Mouse (Mus musculus): Measurements from ENCODE around the gene Mctp1. TPM values are rescaled to one million over a fixed set of nuclear protein-coding genes. Genes with fewer than 3 reads are reported as not detected.

Mctp1 gene
- polyA plus RNA-seq, 1 experiment from 2014 or later: 1.3 TPM

DNA sequence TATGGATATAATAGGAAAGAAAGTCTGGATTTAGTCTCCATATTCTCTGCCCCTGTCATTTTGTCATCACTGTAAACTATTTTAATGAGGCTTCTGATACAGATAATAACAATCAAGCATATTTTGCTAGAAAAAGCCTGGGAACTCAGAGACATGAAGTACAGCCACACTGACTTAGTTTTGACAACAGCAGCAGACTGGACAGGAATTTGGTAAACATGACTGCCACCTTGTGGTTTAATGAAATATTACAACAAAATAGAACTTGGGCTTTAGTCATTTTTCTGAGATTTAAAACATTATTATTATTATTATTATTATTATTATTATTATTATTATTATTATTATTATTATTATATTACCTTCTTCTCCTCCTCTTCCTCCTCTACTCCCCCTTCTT lies 297.0 kb downstream of the Mctp1 start:
- H3K9ac ChIP-seq (ENCODE audit: low read depth, low read length): no peak overlapping the region
- DNase-seq (ENCODE audit: low spot score) (peak; percentile 41), ATAC-seq (ENCODE audit: low read depth) (no peak)
- H3K36me3 ChIP-seq (ENCODE audit: control insufficient read depth, insufficient read depth, low read length): no peaks in the 10 kb centered on the region
- no peaks in the 10 kb centered on the region for H3K27me3 ChIP-seq (replicated peaks; ENCODE audit: control insufficient read depth, insufficient read depth, low read length)
- no peak overlapping the region for H3K4me2 ChIP-seq (ENCODE audit: low read depth, low read length)
- no peaks in the 10 kb centered on the region for H3K9me3 ChIP-seq (ENCODE audit: control insufficient read depth, low read length)
- H3K27ac ChIP-seq (replicated peaks; ENCODE audit: low read depth, low read length): no peak overlapping the region
- no peak overlapping the region for H3K4me3 ChIP-seq (ENCODE audit: low read depth, low read length)
- H3K4me1 ChIP-seq (ENCODE audit: control insufficient read depth, insufficient read depth, low read length): no peaks in the 10 kb centered on the region

DNA sequence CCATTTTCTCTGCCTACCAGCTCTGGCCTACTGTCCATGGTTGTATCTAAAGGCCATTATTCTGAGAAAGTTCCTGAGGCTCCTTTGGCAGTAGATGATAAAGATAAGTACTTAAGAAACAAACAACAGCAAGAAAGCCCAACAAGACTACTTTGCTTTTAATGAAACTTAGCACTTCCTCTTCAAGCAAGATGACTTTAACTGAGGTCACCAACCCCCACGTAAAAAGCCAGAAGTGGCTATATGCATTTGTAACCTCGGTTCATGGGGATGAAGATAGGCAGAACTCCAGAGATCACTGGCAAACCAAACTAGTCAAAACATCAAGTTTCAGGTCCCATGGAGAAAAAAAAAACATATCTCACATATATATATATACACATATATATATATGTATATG lies 305.0 kb downstream of the Mctp1 start:
- no peak for DNase-seq (ENCODE audit: low spot score)
- H3K27me3 ChIP-seq (replicated peaks; ENCODE audit: control insufficient read depth, insufficient read depth, low read length): no peaks in the 10 kb centered on the region
- H3K4me2 ChIP-seq (ENCODE audit: low read depth, low read length): no peak overlapping the region
- H3K4me3 ChIP-seq (ENCODE audit: low read depth, low read length): no peak overlapping the region
- no peaks in the 10 kb centered on the region for H3K9me3 ChIP-seq (ENCODE audit: control insufficient read depth, low read length)
- H3K9ac ChIP-seq (ENCODE audit: low read depth, low read length): no peak overlapping the region
- ATAC-seq (ENCODE audit: low read depth): no peak
- H3K36me3 ChIP-seq (ENCODE audit: control insufficient read depth, insufficient read depth, low read length): no peaks in the 10 kb centered on the region
- 79% methylated on average over 2 of the region's 2 CpGs for WGBS
- H3K4me1 ChIP-seq (ENCODE audit: control insufficient read depth, insufficient read depth, low read length): no peaks in the 10 kb centered on the region
- no peak overlapping the region for H3K27ac ChIP-seq (replicated peaks; ENCODE audit: low read depth, low read length)

DNA sequence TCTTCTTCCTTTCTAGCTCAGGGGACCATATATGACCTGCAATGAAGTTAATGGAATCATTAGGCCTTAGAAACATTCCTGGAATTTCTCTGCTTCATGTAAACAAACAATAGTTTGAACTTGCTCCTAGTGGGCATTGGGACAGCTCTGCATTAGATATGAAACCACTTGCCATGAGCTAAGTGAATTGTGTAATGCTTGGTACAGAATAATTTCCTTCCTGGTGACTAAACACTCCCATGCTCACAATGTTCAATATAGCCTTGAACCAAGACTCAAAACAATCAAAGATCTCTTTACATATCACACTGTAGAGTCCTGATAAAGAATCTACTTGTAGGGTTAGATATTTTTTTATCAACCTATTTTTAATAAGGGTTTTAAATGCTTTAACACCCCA lies 305.8 kb downstream of the Mctp1 start:
- DNase-seq (ENCODE audit: low spot score): no peak
- H3K9ac ChIP-seq (ENCODE audit: low read depth, low read length): no peak overlapping the region
- H3K27ac ChIP-seq (replicated peaks; ENCODE audit: low read depth, low read length): no peak overlapping the region
- no peaks in the 10 kb centered on the region for H3K27me3 ChIP-seq (replicated peaks; ENCODE audit: control insufficient read depth, insufficient read depth, low read length)
- ATAC-seq (ENCODE audit: low read depth): no peak
- no peaks in the 10 kb centered on the region for H3K9me3 ChIP-seq (ENCODE audit: control insufficient read depth, low read length)
- H3K4me2 ChIP-seq (ENCODE audit: low read depth, low read length): no peak overlapping the region
- no peaks in the 10 kb centered on the region for H3K4me1 ChIP-seq (ENCODE audit: control insufficient read depth, insufficient read depth, low read length)
- H3K36me3 ChIP-seq (ENCODE audit: control insufficient read depth, insufficient read depth, low read length): no peaks in the 10 kb centered on the region
- no peak overlapping the region for H3K4me3 ChIP-seq (ENCODE audit: low read depth, low read length)

DNA sequence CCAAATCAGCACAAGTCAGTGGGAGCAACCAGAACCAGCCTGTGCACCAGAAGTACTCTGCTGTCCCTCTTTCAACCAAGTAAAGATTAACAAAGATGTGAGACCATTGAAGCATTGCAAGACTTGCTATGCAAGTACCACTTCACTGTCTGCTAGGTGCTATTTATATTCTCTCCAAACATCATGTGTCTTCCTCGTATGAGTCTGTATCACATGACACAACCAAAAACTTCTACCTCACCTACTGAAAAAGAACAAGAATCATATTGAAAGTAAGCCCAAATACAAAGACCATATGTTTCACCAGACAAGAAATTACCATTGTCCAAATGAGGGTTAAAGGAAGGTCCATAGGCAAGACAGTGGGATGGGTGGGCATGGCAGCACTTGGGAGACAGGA lies 306.4 kb downstream of the Mctp1 start:
- no peaks in the 10 kb centered on the region for H3K27me3 ChIP-seq (replicated peaks; ENCODE audit: control insufficient read depth, insufficient read depth, low read length)
- no peak overlapping the region for H3K4me3 ChIP-seq (ENCODE audit: low read depth, low read length)
- H3K27ac ChIP-seq (replicated peaks; ENCODE audit: low read depth, low read length): no peak overlapping the region
- no peaks in the 10 kb centered on the region for H3K4me1 ChIP-seq (ENCODE audit: control insufficient read depth, insufficient read depth, low read length)
- H3K4me2 ChIP-seq (ENCODE audit: low read depth, low read length): no peak overlapping the region
- ATAC-seq (ENCODE audit: low read depth) (no peak), DNase-seq (ENCODE audit: low spot score) (no peak)
- no peaks in the 10 kb centered on the region for H3K36me3 ChIP-seq (ENCODE audit: control insufficient read depth, insufficient read depth, low read length)
- WGBS: 82% methylated on average over 1 of the region's 1 CpGs
- no peak overlapping the region for H3K9ac ChIP-seq (ENCODE audit: low read depth, low read length)
- H3K9me3 ChIP-seq (ENCODE audit: control insufficient read depth, low read length): no peaks in the 10 kb centered on the region

DNA sequence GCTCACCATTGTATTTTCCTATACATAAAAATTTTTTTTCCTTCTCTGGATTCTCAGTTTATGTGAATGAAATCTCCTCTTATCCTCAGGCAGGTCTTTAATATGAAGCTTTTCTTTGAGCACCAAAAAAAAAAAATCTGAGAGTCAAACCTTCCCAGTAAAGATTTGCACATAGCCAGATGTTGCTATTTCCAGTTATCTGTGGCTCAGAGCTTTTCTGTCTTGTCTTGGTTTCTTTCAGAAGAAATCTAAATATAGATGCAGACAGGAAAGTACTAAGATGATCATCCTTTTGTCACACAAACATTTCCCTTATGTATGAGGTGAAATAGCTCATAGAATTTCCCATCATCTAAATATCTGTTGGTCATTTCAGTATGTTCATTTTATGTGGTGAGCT lies 349.7 kb downstream of the Mctp1 start:
- no peak overlapping the region for H3K4me3 ChIP-seq (ENCODE audit: low read depth, low read length)
- DNase-seq (ENCODE audit: low spot score) (no peak), ATAC-seq (ENCODE audit: low read depth) (no peak)
- no peaks in the 10 kb centered on the region for H3K9me3 ChIP-seq (ENCODE audit: control insufficient read depth, low read length)
- no peaks in the 10 kb centered on the region for H3K36me3 ChIP-seq (ENCODE audit: control insufficient read depth, insufficient read depth, low read length)
- H3K9ac ChIP-seq (ENCODE audit: low read depth, low read length): no peak overlapping the region
- no peak overlapping the region for H3K4me2 ChIP-seq (ENCODE audit: low read depth, low read length)
- H3K4me1 ChIP-seq (ENCODE audit: control insufficient read depth, insufficient read depth, low read length): no peaks in the 10 kb centered on the region
- H3K27me3 ChIP-seq (replicated peaks; ENCODE audit: control insufficient read depth, insufficient read depth, low read length): no peaks in the 10 kb centered on the region
- no peak overlapping the region for H3K27ac ChIP-seq (replicated peaks; ENCODE audit: low read depth, low read length)

DNA sequence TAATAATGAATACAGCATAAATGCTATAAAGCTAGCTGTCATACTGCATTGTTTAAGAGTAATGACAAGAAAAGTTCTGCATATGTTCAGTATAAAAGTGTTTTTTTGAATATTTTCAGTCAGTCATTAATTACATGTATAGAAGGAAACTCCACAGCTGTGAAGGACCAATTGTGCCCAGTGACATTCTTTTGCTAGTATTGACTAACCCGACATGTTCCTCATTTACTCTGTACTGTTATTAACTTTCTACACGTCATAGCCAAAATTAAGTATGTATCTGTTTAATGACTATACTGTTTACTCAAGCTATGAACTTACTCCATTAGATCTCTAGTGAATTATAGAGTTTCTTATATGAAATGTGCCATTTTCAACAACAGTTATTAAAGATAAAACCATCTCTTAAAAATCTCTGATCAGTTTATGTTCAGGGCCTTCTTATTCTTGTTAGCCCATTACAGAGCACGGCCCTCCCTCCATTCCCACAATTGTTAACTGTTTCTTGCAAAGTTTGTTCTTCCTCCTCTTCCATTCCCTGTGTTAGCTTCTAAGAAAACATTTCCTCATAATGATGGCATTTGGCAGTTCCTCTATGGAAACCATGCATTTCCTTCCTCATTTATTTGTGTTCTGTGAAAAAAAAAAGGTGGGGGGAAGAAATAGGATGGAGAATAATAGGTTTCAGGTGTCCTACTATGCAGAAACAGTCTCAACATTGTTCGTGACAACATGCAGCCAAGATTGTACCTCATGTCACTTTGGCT lies 366.5 kb downstream of the Mctp1 start:
- Histone ChIP-seq H3K4me2 (ENCODE audit: low read depth, low read length) (no peak overlapping the region), H3K36me3 (ENCODE audit: control insufficient read depth, insufficient read depth, low read length) (no peaks in the 10 kb centered on the region), H3K4me1 (ENCODE audit: control insufficient read depth, insufficient read depth, low read length) (no peaks in the 10 kb centered on the region), H3K9ac (ENCODE audit: low read depth, low read length) (no peak overlapping the region), H3K27ac (replicated peaks; ENCODE audit: low read depth, low read length) (no peak overlapping the region), H3K4me3 (ENCODE audit: low read depth, low read length) (no peak overlapping the region), H3K9me3 (ENCODE audit: control insufficient read depth, low read length) (no peaks in the 10 kb centered on the region), H3K27me3 (replicated peaks; ENCODE audit: control insufficient read depth, insufficient read depth, low read length) (no peaks in the 10 kb centered on the region)
- ATAC-seq (ENCODE audit: low read depth) (no peak), DNase-seq (ENCODE audit: low spot score) (no peak)
- 60% methylated on average over 4 of the region's 4 CpGs for WGBS

DNA sequence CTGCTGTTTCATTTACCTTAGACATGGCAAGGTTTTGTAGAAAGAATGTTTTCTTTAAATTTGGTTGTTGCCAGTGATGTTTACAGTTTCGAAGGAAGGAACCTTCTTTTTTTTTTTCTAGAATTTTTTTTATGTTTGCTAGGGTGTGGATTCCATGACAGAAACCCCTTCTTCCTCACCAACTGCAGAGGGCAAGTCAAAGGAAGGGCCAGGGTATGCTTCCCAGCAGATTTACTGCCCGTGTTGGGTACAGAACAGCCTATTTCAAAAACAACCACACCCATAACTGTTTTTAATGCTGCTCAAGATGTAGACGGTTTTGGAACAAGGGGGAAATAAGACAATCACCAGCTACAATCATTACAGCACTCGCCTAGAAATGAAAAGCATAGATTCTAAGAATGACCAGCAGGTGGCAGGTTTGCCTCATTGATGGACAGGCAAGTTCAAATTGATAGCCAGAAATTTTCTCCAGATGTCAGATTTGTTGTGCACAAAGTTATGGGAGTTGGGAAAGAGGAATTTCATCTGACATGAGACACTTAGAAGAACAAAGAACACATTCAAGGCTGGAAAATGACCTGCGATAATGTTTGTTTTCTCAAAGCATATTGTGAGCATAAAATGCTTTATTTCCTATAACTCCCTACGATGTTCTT lies 375.6 kb downstream of the Mctp1 start:
- H3K9ac ChIP-seq (ENCODE audit: low read depth, low read length): no peak overlapping the region
- H3K36me3 ChIP-seq (ENCODE audit: control insufficient read depth, insufficient read depth, low read length): no peaks in the 10 kb centered on the region
- no peak overlapping the region for H3K4me3 ChIP-seq (ENCODE audit: low read depth, low read length)
- no peak overlapping the region for H3K4me2 ChIP-seq (ENCODE audit: low read depth, low read length)
- 12% methylated on average over 6 of the region's 6 CpGs for WGBS
- no peaks in the 10 kb centered on the region for H3K4me1 ChIP-seq (ENCODE audit: control insufficient read depth, insufficient read depth, low read length)
- H3K9me3 ChIP-seq (ENCODE audit: control insufficient read depth, low read length): no peaks in the 10 kb centered on the region
- ATAC-seq (ENCODE audit: low read depth) (no peak), DNase-seq (ENCODE audit: low spot score) (peak; percentile 79)
- no peak overlapping the region for H3K27ac ChIP-seq (replicated peaks; ENCODE audit: low read depth, low read length)
- no peaks in the 10 kb centered on the region for H3K27me3 ChIP-seq (replicated peaks; ENCODE audit: control insufficient read depth, insufficient read depth, low read length)

DNA sequence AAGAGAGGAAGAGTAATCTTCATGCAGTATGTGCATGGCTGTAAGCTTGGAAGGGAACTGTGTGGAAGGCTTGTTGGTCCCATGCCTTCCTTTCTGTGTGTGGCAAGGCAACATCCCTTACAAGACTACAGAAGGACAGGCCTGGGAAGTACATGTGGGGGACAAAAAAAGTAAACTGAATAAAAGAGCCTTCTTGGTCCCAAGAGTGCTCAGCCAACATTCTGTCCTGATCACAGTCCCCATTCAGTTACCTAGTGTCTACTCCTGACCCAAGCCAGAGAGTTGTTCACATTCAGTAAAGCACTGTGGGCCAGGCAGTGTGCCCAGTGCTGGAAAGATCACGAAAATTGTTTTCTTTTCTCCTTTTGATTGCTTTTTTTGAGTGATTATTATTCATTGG lies 415.3 kb downstream of the Mctp1 start:
- no peaks in the 10 kb centered on the region for H3K9me3 ChIP-seq (ENCODE audit: control insufficient read depth, low read length)
- H3K4me3 ChIP-seq (ENCODE audit: low read depth, low read length): no peak overlapping the region
- no peak overlapping the region for H3K27ac ChIP-seq (replicated peaks; ENCODE audit: low read depth, low read length)
- H3K36me3 ChIP-seq (ENCODE audit: control insufficient read depth, insufficient read depth, low read length): no peaks in the 10 kb centered on the region
- H3K27me3 ChIP-seq (replicated peaks; ENCODE audit: control insufficient read depth, insufficient read depth, low read length): no peaks in the 10 kb centered on the region
- no peak overlapping the region for H3K4me2 ChIP-seq (ENCODE audit: low read depth, low read length)
- H3K9ac ChIP-seq (ENCODE audit: low read depth, low read length): no peak overlapping the region
- DNase-seq (ENCODE audit: low spot score): no peak
- WGBS: 67% methylated on average over 1 of the region's 1 CpGs
- H3K4me1 ChIP-seq (ENCODE audit: control insufficient read depth, insufficient read depth, low read length): no peaks in the 10 kb centered on the region
- no peak for ATAC-seq (ENCODE audit: low read depth)

DNA sequence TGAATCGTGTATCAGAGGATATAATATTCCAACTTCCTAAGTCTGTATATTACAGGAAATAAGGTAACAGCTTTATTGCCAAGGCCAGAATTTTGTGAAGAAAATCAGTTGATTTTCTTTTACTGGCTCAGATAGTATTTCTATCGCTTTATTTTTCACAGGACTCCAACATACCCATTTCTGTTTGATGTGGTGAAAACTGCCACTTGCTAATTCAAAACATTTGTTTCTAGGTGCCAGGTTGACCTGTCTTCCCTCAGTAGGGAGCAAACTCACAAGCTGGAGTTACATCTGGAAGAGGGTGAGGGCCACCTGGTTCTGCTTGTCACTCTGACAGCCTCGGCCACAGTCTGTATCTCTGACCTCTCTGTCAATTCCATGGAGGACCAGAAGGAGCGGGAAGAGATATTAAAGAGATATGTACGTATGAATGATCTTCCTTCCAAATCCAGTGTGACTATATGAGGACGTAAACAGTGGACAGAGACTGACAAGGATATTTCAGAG lies 416.8 kb downstream of the Mctp1 start:
- no peak for ATAC-seq (ENCODE audit: low read depth)
- WGBS: 37% methylated on average over 6 of the region's 6 CpGs
- H3K27ac ChIP-seq (replicated peaks; ENCODE audit: low read depth, low read length): no peak overlapping the region
- H3K4me1 ChIP-seq (ENCODE audit: control insufficient read depth, insufficient read depth, low read length): no peaks in the 10 kb centered on the region
- DNase-seq (ENCODE audit: low spot score): no peak
- H3K4me2 ChIP-seq (ENCODE audit: low read depth, low read length): no peak overlapping the region
- H3K36me3 ChIP-seq (ENCODE audit: control insufficient read depth, insufficient read depth, low read length): no peaks in the 10 kb centered on the region
- no peak overlapping the region for H3K9ac ChIP-seq (ENCODE audit: low read depth, low read length)
- no peaks in the 10 kb centered on the region for H3K27me3 ChIP-seq (replicated peaks; ENCODE audit: control insufficient read depth, insufficient read depth, low read length)
- H3K9me3 ChIP-seq (ENCODE audit: control insufficient read depth, low read length): no peaks in the 10 kb centered on the region
- no peak overlapping the region for H3K4me3 ChIP-seq (ENCODE audit: low read depth, low read length)
